In genomic region chr11:6276466-6276865, GRCm38 (mm10) we compare ENCODE assay signal across 25 mouse cellular contexts. TPM values are rescaled to one million over a fixed set of nuclear protein-coding genes. Genes with fewer than 3 reads are reported as not detected.
A peak's percentile ranks its signal among the peaks of the same experiment; 100 is the strongest.
DNase-seq lines count a peak whose midpoint lies in the region; ATAC-seq and TF ChIP-seq lines count a peak whose summit lies in the region.
"Had no signal": no experiment of that assay in that cellular context is flagged by ENCODE, and none has a peak within 500 bp of the region (broad histone marks: within the 10 kb centered on the region; RNA-seq: fewer than 3 reads in every experiment).

No protein-coding gene starts in this region.

- no peak for TF ChIP-seq POLR2A in liver, adult 2 months (IDR thresholded peaks at IDR 0.05; ENCODE audit: extremely low read depth, insufficient read depth, low read length)

- no peak overlapping the region for H3K9ac ChIP-seq in liver, adult 2 months (ENCODE audit: low read depth, low read length)
- H3K9ac ChIP-seq in liver, embryonic 12.5 days: no peak overlapping the region
- H3K9ac ChIP-seq: embryonic facial prominence, embryonic 13.5 days; embryonic facial prominence, embryonic 15.5 days; forebrain, embryonic 12.5 days had no signal

- peak overlapping the region; percentile 32; the same call in 1 of the 2 replicates for H3K27ac ChIP-seq in liver, adult 2 months (replicated peaks; ENCODE audit: insufficient read depth, low read depth, low read length)
- no peak overlapping the region for H3K27ac ChIP-seq in liver, embryonic 12.5 days
- H3K27ac ChIP-seq: embryonic facial prominence, embryonic 13.5 days; embryonic facial prominence, embryonic 15.5 days; forebrain, embryonic 10.5 days; forebrain, embryonic 12.5 days had no signal

- no peak overlapping the region for H3K4me3 ChIP-seq in liver, adult 2 months (ENCODE audit: insufficient read depth, low read depth, low read length)
- H3K4me3 ChIP-seq in liver, embryonic 12.5 days: no peak overlapping the region
- H3K4me3 ChIP-seq: embryonic facial prominence, embryonic 13.5 days; embryonic facial prominence, embryonic 15.5 days; erythroblast, embryonic 14.5 days; forebrain, embryonic 10.5 days; forebrain, embryonic 12.5 days had no signal

- H3K27me3 ChIP-seq in liver, adult 2 months (ENCODE audit: control insufficient read depth, insufficient read depth, low read length): no peaks in the 10 kb centered on the region
- H3K27me3 ChIP-seq in liver, embryonic 12.5 days (replicated peaks): no peaks in the 10 kb centered on the region
- H3K27me3 ChIP-seq: embryonic facial prominence, embryonic 13.5 days; embryonic facial prominence, embryonic 15.5 days; forebrain, embryonic 12.5 days had no signal

- peaks cover 10% of the 10 kb centered on the region; the same call in 1 of the 2 replicates for H3K9me3 ChIP-seq in liver, embryonic 12.5 days (replicated peaks)
- H3K9me3 ChIP-seq: embryonic facial prominence, embryonic 15.5 days; forebrain, embryonic 12.5 days had no signal

- no peaks in the 10 kb centered on the region for H3K79me2 ChIP-seq in liver, adult 2 months (ENCODE audit: control insufficient read depth, insufficient read depth, low read length)

- peaks cover 10% of the 10 kb centered on the region for H3K4me1 ChIP-seq in liver, adult 2 months (ENCODE audit: control insufficient read depth, insufficient read depth, low read length)
- peaks cover 22% of the 10 kb centered on the region for H3K4me1 ChIP-seq in liver, embryonic 12.5 days

- peak; percentile 4 for DNase-seq in heart, postnatal 4 days
- no peak for DNase-seq in heart, adult 11 months
- DNase-seq in kidney, adult 9 months: peak; percentile 42
- no peak for DNase-seq in kidney, postnatal 14 days
- peak; percentile 95 for DNase-seq in liver, adult 2 months (ENCODE audit: extremely low read depth, low read depth, low spot score)
- DNase-seq: adrenal gland, adult 2 months; adrenal gland, postnatal 10 days; adrenal gland, postnatal 25 days; cerebellum, adult 11 months; cerebellum, adult 18-20 months; cerebellum, adult 9-10 months; cerebellum, postnatal 14 days; cerebellum, postnatal 36 days; embryo, embryonic 11 days had no signal

- peaks cover 2% of the 10 kb centered on the region; the same call in 1 of the 2 replicates for H3K36me3 ChIP-seq in liver, adult 2 months (ENCODE audit: control insufficient read depth, insufficient read depth, low read length)
- peaks cover 16% of the 10 kb centered on the region for H3K36me3 ChIP-seq in liver, embryonic 12.5 days

- H3K4me2 ChIP-seq in liver, embryonic 12.5 days: no peak overlapping the region
- H3K4me2 ChIP-seq: embryonic facial prominence, embryonic 13.5 days; embryonic facial prominence, embryonic 15.5 days; forebrain, embryonic 12.5 days had no signal

- ATAC-seq in liver, embryonic 12.5 days: no peak
- ATAC-seq: forebrain, embryonic 14.5 days; forebrain, embryonic 16.5 days had no signal

- TF ChIP-seq CTCF in liver, adult 2 months (IDR thresholded peaks at IDR 0.05; ENCODE audit: low read depth, low read length): no peak

- 32% methylated on average over 3 of the region's 3 CpGs for WGBS in liver, adult 2 months
- WGBS in liver, embryonic 12.5 days (ENCODE audit: insufficient replicate concordance): 74% methylated on average over 3 of the region's 3 CpGs

RNA-seq across cellular contexts. Expression of gene Tmed4, which starts 1.8 kb away (rescaled TPM):
- total RNA-seq in heart, postnatal 4 days (2021): 10 to 100 TPM; 62.9 to 68.5 TPM
- total RNA-seq in liver, adult 2 months (2014; rRNA removed): 42.2 and 43.1 TPM in 2 replicates
- polyA plus RNA-seq in liver, adult 2 months (2012; rRNA removed): 80.1 and 83.2 TPM in 2 replicates
- 45.6 and 46.4 TPM in 2 replicates for polyA plus RNA-seq in liver, embryonic 12.5 days (2016; fragmentation: Nextera tagmentation; extraction: Ambion mirVana)

RNA-seq across cellular contexts. Expression of gene Ddx56, which starts 8.9 kb away (rescaled TPM):
- 10 to 100 TPM; 37.5 to 38.2 TPM for total RNA-seq in heart, postnatal 4 days (2021)
- 28.5 and 31.8 TPM in 2 replicates for total RNA-seq in liver, adult 2 months (2014; rRNA removed)
- polyA plus RNA-seq in liver, adult 2 months (2012; rRNA removed): 19.2 and 30.0 TPM in 2 replicates
- polyA plus RNA-seq in liver, embryonic 12.5 days (2016; fragmentation: Nextera tagmentation; extraction: Ambion mirVana): 94.9 and 98.2 TPM in 2 replicates

RNA-seq across cellular contexts. Expression of gene Ogdh, which starts 15.0 kb away (rescaled TPM):
- 100 to 1,000 TPM; 874 to 885 TPM for total RNA-seq in heart, postnatal 4 days (2021)
- total RNA-seq in liver, adult 2 months (2014; rRNA removed): 69.9 and 106 TPM in 2 replicates
- polyA plus RNA-seq in liver, adult 2 months (2012; rRNA removed): 71.1 and 85.2 TPM in 2 replicates
- polyA plus RNA-seq in liver, embryonic 12.5 days (2016; fragmentation: Nextera tagmentation; extraction: Ambion mirVana): 119 and 123 TPM in 2 replicates

RNA-seq across cellular contexts. Expression of gene Npc1l1, which starts 46.5 kb away (rescaled TPM):
- under 1 TPM in 1 of 2 experiments, not detected in 1; 0.07 TPM for total RNA-seq in heart, postnatal 4 days (2021)
- not detected in 2 replicates for total RNA-seq in liver, adult 2 months (2014; rRNA removed)
- 0.05 TPM in 1 of 2 replicates, not detected in the other for polyA plus RNA-seq in liver, adult 2 months (2012; rRNA removed)
- 0.17 and 0.21 TPM in 2 replicates for polyA plus RNA-seq in liver, embryonic 12.5 days (2016; fragmentation: Nextera tagmentation; extraction: Ambion mirVana)
- total RNA-seq: adrenal gland, adult 2 months; adrenal gland, postnatal 10 days; adrenal gland, postnatal 25 days; common myeloid progenitor, adult 5-6 weeks; MEL had no signal
- polyA plus RNA-seq: embryonic facial prominence, embryonic 11.5 days; erythroblast, embryonic 14.5 days; forebrain, embryonic 10.5 days; forebrain, embryonic 12.5 days had no signal

Comparison
In these comparisons a context has a peak if more than half of its experiments do, and no peak if none do; other contexts are left out.
1. DNase-seq: peak in heart, postnatal 4 days (single experiment), kidney, adult 9 months (single experiment) and liver, adult 2 months (single experiment); none in heart, adult 11 months (single experiment) and kidney, postnatal 14 days (single experiment).